Mouse (Mus musculus) lung, embryonic 15.5 days (tissue): ENCODE measurements around the gene Cops8. TPM values are rescaled to one million over a fixed set of nuclear protein-coding genes. Genes with fewer than 3 reads are reported as not detected.

Source experiments
- ATAC-seq: fragments of 200-750 bp; cut with Nextera tagmentation; 2 replicates; pipeline ENCODE4 v1.8.0; 2017; ENCODE audit warnings: moderate number of reproducible peaks, borderline replicate concordance; ENCODE audit not compliant: low FRiP score, low TSS enrichment; ENCODE audit errors: extremely low read depth
- H3K27ac ChIP-seq: fragments of 300-500 bp; sonication (generic); 2 replicates; pipeline ENCODE4 v1.5.1; 2015; ENCODE audit warnings: moderate library complexity, mild to moderate bottlenecking, inconsistent platforms
- H3K27me3 ChIP-seq: fragments of 300-500 bp; sonication (generic); 2 replicates; pipeline ENCODE4 v1.6.1; 2015; ENCODE audit warnings: inconsistent platforms
- H3K36me3 ChIP-seq: fragments of 300-500 bp; sonication (generic); 2 replicates; pipeline ENCODE4 v1.6.1; 2015; ENCODE audit warnings: inconsistent platforms
- H3K4me1 ChIP-seq: fragments of 300-500 bp; sonication (generic); 2 replicates; pipeline ENCODE4 v1.6.1; 2015; ENCODE audit warnings: inconsistent platforms
- H3K4me2 ChIP-seq: fragments of 300-500 bp; sonication (generic); 2 replicates; pipeline ENCODE4 v1.6.1; 2015; ENCODE audit warnings: inconsistent platforms, mild to moderate bottlenecking, moderate library complexity
- H3K4me3 ChIP-seq: fragments of 300-500 bp; sonication (generic); 2 replicates; pipeline ENCODE4 v1.5.1; 2015; ENCODE audit warnings: mild to moderate bottlenecking, inconsistent platforms
- H3K9ac ChIP-seq: fragments of 300-500 bp; sonication (generic); 2 replicates; pipeline ENCODE4 v1.6.1; 2015; ENCODE audit warnings: inconsistent platforms
- H3K9me3 ChIP-seq: fragments of 300-500 bp; sonication (generic); 2 replicates; pipeline ENCODE4 v1.6.1; 2016; ENCODE audit warnings: inconsistent platforms
- WGBS: fragments of 180-500 bp; shearing (Covaris S2); methylation state at CpG from one replicate; pipeline ENCODE4 v1.1.7; 2015; 5-methylcytosine and 5-hydroxymethylcytosine counted together
- polyA plus RNA-seq: library from polyadenylated mRNA; unstranded; fragments of >200 nt; fragmentation: Nextera tagmentation; extraction: Ambion mirVana; gene quantifications from 2 replicates; pipeline ENCODE4 v1.2.1, GENCODE M21; 2015

Gene Cops8
- 160 and 171 TPM in 2 replicates for polyA plus RNA-seq

- H3K27ac ChIP-seq, result peak within 1 kb of the TSS; percentile 62
- peak within 1 kb of the TSS; percentile 48 for H3K4me2 ChIP-seq
- H3K36me3 ChIP-seq, result peaks cover 25% of the 10 kb centered on the region
- peak within 1 kb of the TSS; percentile 76 for H3K9ac ChIP-seq
- no peaks in the 10 kb centered on the region for H3K27me3 ChIP-seq
- H3K4me3 ChIP-seq, result peak within 1 kb of the TSS; percentile 75
- 5% methylated on average over 48 of the region's 48 CpGs for WGBS
- H3K4me1 ChIP-seq, result peaks cover 7% of the 10 kb centered on the region
- H3K9me3 ChIP-seq, result no peaks in the 10 kb centered on the region
- peak; percentile 98 for ATAC-seq
Observed at GRCm38 (mm10) chr1:90602759-90603560, at the start of gene Cops8. Cops8 (plus strand) TSS chr1:90602981.

GRCm38 (mm10) chr1:90557140-90557539 is 45.6 kb upstream of the Cops8 start:
- ATAC-seq, result no peak
- no peaks in the 10 kb centered on the region for H3K36me3 ChIP-seq
- 75% methylated on average over 1 of the region's 1 CpGs for WGBS

GRCm38 (mm10) chr1:90560942-90561726 is 41.6 kb upstream of the Cops8 start:
- no peak overlapping the region for H3K9ac ChIP-seq
- no peak overlapping the region for H3K4me3 ChIP-seq
- 63% methylated on average over 5 of the region's 5 CpGs for WGBS
- peaks cover 16% of the 10 kb centered on the region; the same call in 1 of the 2 replicates for H3K27me3 ChIP-seq
- H3K4me1 ChIP-seq, result peaks cover 7% of the 10 kb centered on the region; the same call in 1 of the 2 replicates
- H3K4me2 ChIP-seq, result no peak overlapping the region
- no peak for ATAC-seq
- H3K9me3 ChIP-seq, result no peaks in the 10 kb centered on the region
- no peak overlapping the region for H3K27ac ChIP-seq
- H3K36me3 ChIP-seq, result no peaks in the 10 kb centered on the region

More at GRCm38 (mm10) chr1:90557140-90557539, 45.6 kb upstream of the Cops8 start:
- Histone ChIP-seq H3K4me1 (no peaks in the 10 kb centered on the region), H3K9me3 (no peaks in the 10 kb centered on the region), H3K4me3 (no peak overlapping the region), H3K9ac (no peak overlapping the region), H3K4me2 (no peak overlapping the region), H3K27me3 (peaks cover 11% of the 10 kb centered on the region; the same call in 1 of the 2 replicates), H3K27ac (no peak overlapping the region)

- H3K4me3 ChIP-seq, result no peak overlapping the region
- H3K9me3 ChIP-seq, result no peaks in the 10 kb centered on the region
- H3K4me2 ChIP-seq, result no peak overlapping the region
- no peak overlapping the region for H3K27ac ChIP-seq
- peaks cover 13% of the 10 kb centered on the region; the same call in 1 of the 2 replicates for H3K27me3 ChIP-seq
- no peak for ATAC-seq
- peaks cover 13% of the 10 kb centered on the region; the same call in 1 of the 2 replicates for H3K4me1 ChIP-seq
- no peak overlapping the region for H3K9ac ChIP-seq
- WGBS, result 74% methylated on average over 3 of the region's 3 CpGs
- H3K36me3 ChIP-seq, result no peaks in the 10 kb centered on the region
Observed at GRCm38 (mm10) chr1:90563945-90564344, 38.8 kb upstream of the Cops8 start.

GRCm38 (mm10) chr1:90566664-90567440 is 35.9 kb upstream of the Cops8 start:
- Histone ChIP-seq H3K9me3 (no peaks in the 10 kb centered on the region), H3K36me3 (no peaks in the 10 kb centered on the region), H3K4me1 (peaks cover 13% of the 10 kb centered on the region; the same call in 1 of the 2 replicates), H3K9ac (no peak overlapping the region), H3K27me3 (peaks cover 5% of the 10 kb centered on the region; the same call in 1 of the 2 replicates), H3K27ac (no peak overlapping the region), H3K4me3 (no peak overlapping the region), H3K4me2 (no peak overlapping the region)
- peak; percentile 49; the same call in 1 of the 2 replicates for ATAC-seq
- 48% methylated on average over 15 of the region's 15 CpGs for WGBS

- Histone ChIP-seq H3K4me1 (no peaks in the 10 kb centered on the region), H3K27me3 (peaks cover 8% of the 10 kb centered on the region), H3K9ac (no peak overlapping the region), H3K27ac (no peak overlapping the region), H3K36me3 (no peaks in the 10 kb centered on the region), H3K9me3 (no peaks in the 10 kb centered on the region), H3K4me2 (no peak overlapping the region), H3K4me3 (no peak overlapping the region)
- no peak for ATAC-seq
- 79% methylated on average over 6 of the region's 6 CpGs for WGBS
Observed at GRCm38 (mm10) chr1:90573831-90574230, 28.9 kb upstream of the Cops8 start.

- Histone ChIP-seq H3K4me1 (no peaks in the 10 kb centered on the region), H3K4me3 (no peak overlapping the region), H3K9me3 (no peaks in the 10 kb centered on the region), H3K4me2 (no peak overlapping the region), H3K27ac (no peak overlapping the region), H3K27me3 (peaks cover 8% of the 10 kb centered on the region), H3K9ac (no peak overlapping the region), H3K36me3 (no peaks in the 10 kb centered on the region)
- ATAC-seq, result no peak
- WGBS, result 64% methylated on average over 3 of the region's 3 CpGs
Observed at GRCm38 (mm10) chr1:90574845-90575244, 27.9 kb upstream of the Cops8 start.

GRCm38 (mm10) chr1:90577417-90577816 is 25.4 kb upstream of the Cops8 start:
- no peaks in the 10 kb centered on the region for H3K4me1 ChIP-seq
- no peaks in the 10 kb centered on the region for H3K36me3 ChIP-seq
- 71% methylated on average over 5 of the region's 5 CpGs for WGBS
- ATAC-seq, result no peak
- no peak overlapping the region for H3K9ac ChIP-seq
- H3K27ac ChIP-seq, result no peak overlapping the region
- peaks cover 8% of the 10 kb centered on the region for H3K27me3 ChIP-seq
- H3K4me3 ChIP-seq, result no peak overlapping the region
- no peaks in the 10 kb centered on the region for H3K9me3 ChIP-seq
- H3K4me2 ChIP-seq, result no peak overlapping the region

GRCm38 (mm10) chr1:90582635-90583034 is 20.1 kb upstream of the Cops8 start:
- Histone ChIP-seq H3K27me3 (peaks cover 14% of the 10 kb centered on the region), H3K4me2 (no peak overlapping the region), H3K4me3 (no peak overlapping the region), H3K9ac (no peak overlapping the region), H3K9me3 (no peaks in the 10 kb centered on the region), H3K27ac (no peak overlapping the region), H3K36me3 (no peaks in the 10 kb centered on the region), H3K4me1 (no peaks in the 10 kb centered on the region)
- 73% methylated on average over 7 of the region's 7 CpGs for WGBS
- ATAC-seq, result no peak

GRCm38 (mm10) chr1:90588021-90588734 is 14.6 kb upstream of the Cops8 start:
- no peak for ATAC-seq
- Histone ChIP-seq H3K9me3 (no peaks in the 10 kb centered on the region), H3K27ac (no peak overlapping the region), H3K4me2 (no peak overlapping the region), H3K4me1 (no peaks in the 10 kb centered on the region), H3K9ac (no peak overlapping the region), H3K4me3 (no peak overlapping the region), H3K36me3 (no peaks in the 10 kb centered on the region), H3K27me3 (peaks cover 29% of the 10 kb centered on the region)
- 58% methylated on average over 9 of the region's 9 CpGs for WGBS

- Histone ChIP-seq H3K4me3 (no peak overlapping the region), H3K9ac (no peak overlapping the region), H3K4me2 (no peak overlapping the region), H3K27ac (no peak overlapping the region), H3K36me3 (no peaks in the 10 kb centered on the region), H3K4me1 (no peaks in the 10 kb centered on the region), H3K27me3 (peaks cover 28% of the 10 kb centered on the region; the same call in 1 of the 2 replicates), H3K9me3 (no peaks in the 10 kb centered on the region)
- 32% methylated on average over 2 of the region's 2 CpGs for WGBS
- no peak for ATAC-seq
Observed at GRCm38 (mm10) chr1:90590797-90591196, 12.0 kb upstream of the Cops8 start.
